Mouse (Mus musculus) ES-E14 (cell line): Measurements from ENCODE around the gene Adamts16. TPM values are rescaled to one million over a fixed set of nuclear protein-coding genes. Genes with fewer than 3 reads are reported as not detected.

Source experiments
- DNase-seq: peaks from one replicate; pipeline ENCODE4 v3.0.0-alpha.2; 2013; ENCODE audit warnings: low read depth, low spot score
- H3K27ac ChIP-seq: 2 replicates; pipeline ENCODE4 v1.5.1; 2012; ENCODE audit warnings: low read depth, mild to moderate bottlenecking, low read length, moderate library complexity, mixed read lengths; ENCODE audit not compliant: poor library complexity, insufficient read depth, severe bottlenecking
- H3K36me3 ChIP-seq: 2 replicates; pipeline ENCODE4 v1.6.1; 2012; ENCODE audit warnings: mild to moderate bottlenecking, low read length, moderate library complexity, mixed read lengths; ENCODE audit not compliant: control insufficient read depth, poor library complexity, insufficient read depth, severe bottlenecking
- H3K4me1 ChIP-seq, 2 experiments: fragments of 150-350 bp in 1 of 2; sonication (generic) in 1 of 2; 2 replicates each; pipeline ENCODE4 v1.6.1; 2012; ENCODE audit warnings: low read length in 2 of 2, mild to moderate bottlenecking in 1 of 2, mixed read lengths in 1 of 2; ENCODE audit not compliant: control insufficient read depth in 2 of 2, insufficient read depth in 2 of 2, poor library complexity in 1 of 2
- H3K4me3 ChIP-seq, 2 experiments: fragments of 150-350 bp in 1 of 2; sonication (generic) in 1 of 2; 2 replicates each; pipeline ENCODE4 v1.5.1; 2012; ENCODE audit warnings: low read length in 2 of 2, low read depth in 1 of 2, mild to moderate bottlenecking in 1 of 2, mixed read lengths in 1 of 2; ENCODE audit not compliant: insufficient read depth in 1 of 2, poor library complexity in 1 of 2, severe bottlenecking in 1 of 2
- H3K9ac ChIP-seq: 2 replicates; pipeline ENCODE4 v1.6.1; 2012; ENCODE audit warnings: low read depth, mild to moderate bottlenecking, low read length, mixed read lengths; ENCODE audit not compliant: poor library complexity, insufficient read depth, severe bottlenecking
- H3K9me3 ChIP-seq: fragments of 150-350 bp; sonication (generic); 2 replicates; pipeline ENCODE4 v1.6.1; 2012; ENCODE audit warnings: low read depth, mild to moderate bottlenecking, low read length; ENCODE audit not compliant: control insufficient read depth, insufficient read depth
- CHD2 ChIP-seq: IDR thresholded peaks from 2 replicates; pipeline ENCODE4 v1.6.1; 2014; ENCODE audit warnings: mild to moderate bottlenecking, low read depth, low read length, inconsistent platforms
- HCFC1 ChIP-seq: IDR thresholded peaks from 2 replicates; pipeline ENCODE4 v1.6.1; 2012; ENCODE audit warnings: low read length, inconsistent platforms, borderline replicate concordance; ENCODE audit not compliant: insufficient read depth
- MAFK ChIP-seq: IDR thresholded peaks from 2 replicates; pipeline ENCODE4 v1.6.1; 2014; ENCODE audit warnings: mild to moderate bottlenecking, low read depth, low read length, inconsistent platforms; ENCODE audit not compliant: insufficient read depth
- ZC3H11A ChIP-seq: IDR thresholded peaks from 2 replicates; pipeline ENCODE4 v1.6.1; 2012; ENCODE audit warnings: low read depth, mild to moderate bottlenecking, inconsistent platforms, low read length, borderline replicate concordance
- ZNF384 ChIP-seq: IDR thresholded peaks from 2 replicates; pipeline ENCODE4 v1.6.1; 2012; ENCODE audit warnings: low read depth, low read length, inconsistent platforms
- in situ Hi-C, 2 experiments: fragments of 600-800 bp; cut with MboI; formaldehyde crosslinking; loops; one replicate each; pipeline ENCODE4 v1.15.1; 2025; ENCODE audit warnings: low sequenced_read_pairs in 2 of 2, inconsistent platforms in 1 of 2; ENCODE audit not compliant: unreplicated experiment in 2 of 2
- total RNA-seq: library from RNA; depleted of rRNA; stranded (reverse); fragments of 300-350 nt; gene quantifications from 2 replicates; pipeline ENCODE4 v1.2.3, GENCODE M21; 2012

Adamts16 gene
- total RNA-seq, 1 experiment = 0.13 TPM

DNA sequence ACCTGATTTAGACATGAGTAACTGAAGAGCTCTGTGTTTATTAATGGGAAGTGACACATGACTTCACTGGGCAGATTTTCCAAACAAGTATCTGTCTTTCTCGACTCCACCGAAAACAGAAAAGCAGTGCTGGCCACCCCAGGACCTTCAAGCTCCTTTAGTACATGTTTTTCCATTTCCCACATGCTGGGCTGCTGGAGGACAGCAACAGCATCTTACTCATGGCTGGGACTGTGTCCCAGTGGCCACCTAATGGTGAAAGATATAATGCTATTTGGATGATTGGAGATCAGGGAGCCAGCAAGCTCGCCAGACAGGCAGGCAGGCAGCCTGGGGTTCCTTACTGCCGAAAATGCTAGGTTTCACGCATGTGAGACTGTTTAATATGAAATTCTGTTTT, 57.5 kb downstream of the Adamts16 start:
- TF ChIP-seq HCFC1 = no peak
- no peak for TF ChIP-seq ZNF384
- no peak for TF ChIP-seq ZC3H11A
- TF ChIP-seq CHD2 = no peak
- TF ChIP-seq MAFK = no peak
- in situ Hi-C loops = no loop called here
- Histone ChIP-seq H3K27ac (no peak overlapping the region), H3K4me3 (no peak overlapping the region), H3K36me3 (no peaks in the 10 kb centered on the region), H3K9me3 (no peaks in the 10 kb centered on the region; the same call in 1 of the 2 replicates), H3K4me1 (no peaks in the 10 kb centered on the region), H3K9ac (no peak overlapping the region)
- DNase-seq = no peak

DNA sequence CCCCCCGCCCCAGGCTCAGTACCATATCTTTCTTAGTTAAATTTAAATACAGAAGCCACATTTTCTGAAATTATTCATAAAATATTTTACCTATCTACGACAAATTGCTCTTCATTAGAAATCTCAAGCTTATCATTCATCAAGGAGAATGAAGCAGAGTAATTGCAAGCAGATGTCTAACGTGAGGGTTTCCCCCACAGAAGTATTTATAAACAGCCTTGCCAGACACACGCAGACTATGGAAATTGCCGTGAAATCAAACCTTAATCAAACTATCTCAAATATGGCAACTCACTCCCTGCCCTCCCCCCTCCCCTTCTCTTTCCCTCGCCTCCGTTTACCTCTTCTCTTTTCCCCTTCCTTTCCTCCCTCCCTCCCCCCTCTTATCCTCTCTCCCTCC, 61.8 kb downstream of the Adamts16 start:
- no peak for TF ChIP-seq HCFC1
- no peak for TF ChIP-seq ZNF384
- TF ChIP-seq CHD2 = no peak
- TF ChIP-seq ZC3H11A = no peak
- no peak for TF ChIP-seq MAFK
- no peaks in the 10 kb centered on the region for H3K36me3 ChIP-seq
- H3K4me3 ChIP-seq = no peak overlapping the region
- no peak overlapping the region for H3K27ac ChIP-seq
- in situ Hi-C loops = no loop called here
- H3K4me1 ChIP-seq = no peaks in the 10 kb centered on the region
- H3K9me3 ChIP-seq = no peaks in the 10 kb centered on the region; the same call in 1 of the 2 replicates
- H3K9ac ChIP-seq = no peak overlapping the region
- DNase-seq = no peak

DNA sequence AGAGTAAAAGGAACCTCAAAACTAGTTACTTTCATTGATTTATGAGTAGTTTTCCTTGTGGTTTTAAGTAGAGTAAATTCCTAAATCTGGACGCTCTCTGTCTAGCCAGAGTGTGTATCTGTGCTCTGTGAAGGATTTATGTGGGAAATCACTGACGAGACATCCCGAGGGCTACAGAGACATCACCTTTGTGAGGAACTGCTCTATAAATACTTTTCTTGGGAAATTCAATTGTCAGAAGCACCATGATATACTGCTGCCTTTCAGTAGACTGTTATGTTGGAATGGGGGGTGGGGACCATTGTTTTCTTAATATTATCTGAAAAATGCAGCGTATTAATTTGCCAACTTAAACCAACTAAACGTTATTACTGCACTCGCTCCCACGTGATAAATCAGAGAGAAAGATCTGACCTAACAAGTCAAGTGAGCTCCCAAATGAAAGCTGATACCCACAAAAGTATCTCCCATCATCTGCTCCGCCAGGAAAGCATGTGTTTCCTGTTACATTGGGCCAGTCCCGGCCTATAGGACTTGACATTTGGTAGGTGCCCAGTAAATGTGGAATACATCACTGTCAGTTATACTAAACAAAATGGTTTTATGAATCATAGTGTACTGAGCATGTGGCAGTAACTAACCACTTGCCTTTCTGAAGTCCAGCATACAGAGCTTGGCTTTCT, 62.6 kb downstream of the Adamts16 start:
- H3K36me3 ChIP-seq = no peaks in the 10 kb centered on the region
- no peaks in the 10 kb centered on the region for H3K4me1 ChIP-seq
- in situ Hi-C loops = no loop called here
- no peak overlapping the region for H3K9ac ChIP-seq
- H3K4me3 ChIP-seq = no peak overlapping the region
- no peak for DNase-seq
- no peaks in the 10 kb centered on the region; the same call in 1 of the 2 replicates for H3K9me3 ChIP-seq
- H3K27ac ChIP-seq = no peak overlapping the region
- TF ChIP-seq MAFK = no peak
- TF ChIP-seq CHD2 = no peak
- no peak for TF ChIP-seq ZC3H11A

DNA sequence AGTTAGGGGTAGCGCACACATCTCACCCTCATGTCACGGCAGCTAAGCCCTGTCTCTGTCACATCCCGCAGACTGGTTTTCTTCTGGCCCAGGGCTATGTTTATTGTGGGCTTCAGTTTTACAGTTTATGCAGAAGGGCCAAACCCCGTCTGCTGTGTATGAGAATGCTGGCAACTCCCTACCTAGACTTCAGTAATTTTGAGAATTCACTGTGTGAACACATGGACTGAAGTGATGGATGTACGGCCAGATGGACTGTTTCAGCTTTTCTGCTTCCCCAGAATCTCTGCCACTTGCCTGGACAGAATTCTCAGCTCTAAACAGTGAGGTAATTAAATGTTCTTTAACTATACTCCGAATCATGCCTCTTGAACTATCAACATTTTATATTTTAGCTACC, 70.5 kb downstream of the Adamts16 start:
- TF ChIP-seq ZC3H11A = no peak
- TF ChIP-seq HCFC1 = no peak
- TF ChIP-seq MAFK = no peak
- TF ChIP-seq CHD2 = no peak
- TF ChIP-seq ZNF384 = no peak
- DNase-seq = no peak

DNA sequence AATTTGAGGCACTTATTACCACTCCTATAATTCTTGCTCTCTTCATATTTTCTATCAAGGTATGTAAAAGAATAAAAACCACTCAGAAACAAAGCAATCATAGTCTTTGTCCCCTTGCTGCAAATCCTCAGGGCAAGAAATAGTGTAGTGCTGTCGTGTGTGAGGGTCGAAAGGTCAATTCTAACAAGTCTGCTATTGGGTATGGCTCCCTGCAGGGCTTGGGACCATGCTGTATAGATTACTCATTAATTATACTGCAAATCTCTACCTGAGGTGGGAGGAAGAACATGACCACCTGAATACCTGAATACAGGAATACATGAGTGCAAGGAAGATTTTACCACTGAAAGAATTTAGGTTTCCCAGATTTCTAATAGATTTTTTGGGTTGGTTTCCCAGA, 72.5 kb downstream of the Adamts16 start:
- Histone ChIP-seq H3K27ac (no peak overlapping the region), H3K9me3 (no peaks in the 10 kb centered on the region), H3K9ac (no peak overlapping the region), H3K4me3 (no peak overlapping the region), H3K4me1 (no peaks in the 10 kb centered on the region), H3K36me3 (no peaks in the 10 kb centered on the region)
- no peak for DNase-seq
- TF ChIP-seq ZNF384 (no peak), CHD2 (no peak)
- in situ Hi-C loops = no loop called here

More for the DNA sequence above, 70.5 kb downstream of the Adamts16 start:
- in situ Hi-C loops = no loop called here
- no peak overlapping the region for H3K4me3 ChIP-seq
- no peak overlapping the region for H3K27ac ChIP-seq
- no peaks in the 10 kb centered on the region for H3K36me3 ChIP-seq
- no peaks in the 10 kb centered on the region for H3K4me1 ChIP-seq
- no peaks in the 10 kb centered on the region for H3K9me3 ChIP-seq
- H3K9ac ChIP-seq = no peak overlapping the region
